Mouse (Mus musculus) spleen, adult 12 weeks (tissue): Measurements from ENCODE around the gene Ptgir.

Source experiments
- DNase-seq: peaks from one replicate; pipeline ENCODE4 v3.0.0; 2022; ENCODE audit warnings: low spot score

Ptgir gene

GRCm38 (mm10) chr7:16891641-16892351 lies 14.5 kb upstream of the Ptgir start, which contains the start of gene Gng8:
Gene Gng8 (plus strand): TSS chr7:16891786.
- peak; percentile 74 for DNase-seq

DNA sequence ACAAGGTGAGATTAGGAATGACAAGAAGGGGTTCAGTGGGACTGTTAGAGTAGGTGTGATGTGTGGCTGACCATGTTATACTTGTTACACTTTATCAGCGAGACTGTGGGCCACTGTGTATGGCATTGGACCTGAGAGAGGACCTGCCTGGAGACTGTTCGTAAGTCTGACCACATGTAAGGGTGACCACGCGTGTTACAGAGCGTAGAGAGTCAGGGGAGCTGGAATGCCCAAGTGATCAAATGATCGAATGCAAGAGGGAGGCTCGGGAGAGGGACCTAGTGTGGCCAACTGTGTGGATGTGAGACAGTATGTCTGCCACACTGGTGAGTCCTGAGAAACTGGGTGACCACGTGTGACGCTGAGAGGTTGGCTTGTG lies 13.9 kb upstream of the Ptgir start:
- no peak for DNase-seq

DNA sequence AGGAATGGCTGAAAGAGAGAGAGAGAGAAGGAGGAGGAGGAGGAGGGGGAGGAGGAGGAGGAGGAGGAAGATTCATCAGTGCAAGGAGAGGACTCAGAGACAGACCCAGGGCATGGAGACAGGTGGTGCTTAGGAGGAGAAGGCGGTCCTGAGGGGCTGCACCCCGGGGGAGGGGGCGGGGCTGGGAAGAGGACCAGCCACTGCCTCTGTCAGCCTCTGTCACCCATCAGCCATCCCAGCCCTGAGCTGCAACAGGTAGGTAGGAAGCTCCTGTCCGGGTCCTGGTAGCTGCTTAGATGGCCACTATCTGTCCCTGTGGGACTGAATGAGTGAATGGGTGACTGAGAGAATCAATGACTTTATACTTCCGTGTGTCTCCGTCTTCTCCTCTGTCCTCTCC lies 12.7 kb upstream of the Ptgir start:
- DNase-seq, result no peak

DNA sequence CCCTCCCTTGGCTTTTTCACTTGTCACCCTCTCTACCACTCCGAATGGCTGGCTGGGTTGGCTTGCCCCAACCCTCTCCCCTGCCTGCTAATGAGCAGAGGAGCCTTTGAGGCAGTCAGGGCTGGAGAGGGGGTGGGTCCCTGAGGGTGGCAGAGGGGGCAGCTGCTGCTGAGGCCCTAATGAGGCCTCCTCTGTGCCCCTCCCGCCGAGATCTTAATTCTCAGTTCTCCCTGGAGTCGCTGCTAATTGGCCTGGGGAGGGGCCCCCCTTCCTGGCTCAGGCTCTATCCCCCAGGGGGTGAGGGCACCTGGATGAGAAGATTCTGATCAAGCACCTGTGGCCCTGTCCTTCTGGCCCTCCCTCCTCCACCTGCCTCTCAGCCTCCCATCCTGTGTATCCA lies 12.0 kb upstream of the Ptgir start:
- no peak for DNase-seq

- no peak for DNase-seq
These were observed 11.3 kb upstream of the Ptgir start for GRCm38 (mm10) chr7:16895000-16895399.

- no peak for DNase-seq
These were observed 10.8 kb upstream of the Ptgir start for GRCm38 (mm10) chr7:16895511-16895910.

DNA sequence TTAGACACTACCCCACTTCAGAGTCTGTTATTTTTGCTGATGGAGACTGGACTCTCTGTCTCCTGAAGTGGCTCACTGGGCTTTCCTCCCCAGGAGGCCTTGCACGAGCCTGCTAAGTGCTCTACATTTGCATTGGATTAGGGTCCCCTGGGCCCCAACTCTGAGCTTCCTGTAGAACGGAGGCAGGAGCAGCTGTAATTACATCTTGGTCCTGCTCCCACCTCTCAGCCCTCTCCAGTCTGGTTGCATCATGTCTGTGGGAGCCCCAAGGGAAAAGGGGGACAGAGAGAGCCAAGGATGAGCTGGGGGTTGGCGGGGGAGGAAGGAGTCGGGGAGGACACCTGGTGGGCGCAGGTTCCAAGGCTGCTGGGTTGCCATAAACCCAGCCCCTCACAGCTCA lies 5.8 kb upstream of the Ptgir start:
- no peak for DNase-seq

DNA sequence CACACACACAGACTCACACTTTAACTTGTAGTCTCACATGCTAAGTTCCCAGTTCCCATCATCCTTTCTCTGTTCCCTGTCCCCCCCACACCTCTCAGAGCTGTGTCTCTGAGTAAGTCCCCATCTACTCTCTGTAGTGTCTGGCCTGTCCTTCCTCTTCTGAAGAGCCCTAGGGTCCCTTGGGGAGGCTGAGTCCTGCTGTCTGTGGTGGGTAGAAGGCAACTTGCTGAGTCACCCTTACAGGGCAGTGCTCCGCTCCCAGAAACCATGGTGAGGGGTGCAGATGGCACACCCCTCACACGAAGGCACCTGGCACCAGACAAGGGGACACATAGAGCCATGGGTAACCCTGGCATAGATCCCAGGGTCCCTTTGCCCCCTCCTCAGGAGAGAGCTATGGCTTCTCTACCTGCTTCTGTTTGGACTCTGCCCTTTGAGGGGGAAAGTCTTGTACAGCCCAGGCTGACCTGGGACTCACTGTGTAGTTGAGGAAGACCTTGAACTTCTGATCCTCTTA lies 2.8 kb upstream of the Ptgir start:
- no peak for DNase-seq

DNA sequence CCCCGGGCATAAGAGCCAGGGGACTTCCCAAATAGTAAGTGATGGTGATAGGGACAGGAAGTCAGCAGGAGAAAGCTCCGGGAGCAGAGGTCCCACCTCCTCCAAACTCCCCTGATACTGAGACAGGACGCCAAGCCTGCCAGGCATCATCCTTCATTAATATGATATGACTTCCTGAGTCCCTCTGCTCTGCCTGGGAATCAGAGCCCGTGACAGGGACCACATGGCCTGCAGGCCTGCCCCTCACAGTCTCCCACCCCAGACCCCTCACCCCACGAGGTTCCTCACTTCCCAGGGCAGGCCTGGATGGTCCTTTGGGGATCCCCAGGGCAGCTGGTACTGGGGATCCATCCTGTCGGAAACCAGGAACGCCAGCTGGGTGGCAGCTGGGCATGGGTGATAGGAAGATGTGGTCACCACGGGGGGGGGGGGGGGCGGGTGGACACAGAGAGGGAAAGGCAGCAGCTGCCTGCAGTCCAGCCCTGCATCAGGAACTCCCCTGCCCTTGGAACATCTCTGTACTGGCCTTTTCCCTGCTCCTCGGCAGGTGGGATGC lies 2.1 kb upstream of the Ptgir start:
- no peak for DNase-seq

DNA sequence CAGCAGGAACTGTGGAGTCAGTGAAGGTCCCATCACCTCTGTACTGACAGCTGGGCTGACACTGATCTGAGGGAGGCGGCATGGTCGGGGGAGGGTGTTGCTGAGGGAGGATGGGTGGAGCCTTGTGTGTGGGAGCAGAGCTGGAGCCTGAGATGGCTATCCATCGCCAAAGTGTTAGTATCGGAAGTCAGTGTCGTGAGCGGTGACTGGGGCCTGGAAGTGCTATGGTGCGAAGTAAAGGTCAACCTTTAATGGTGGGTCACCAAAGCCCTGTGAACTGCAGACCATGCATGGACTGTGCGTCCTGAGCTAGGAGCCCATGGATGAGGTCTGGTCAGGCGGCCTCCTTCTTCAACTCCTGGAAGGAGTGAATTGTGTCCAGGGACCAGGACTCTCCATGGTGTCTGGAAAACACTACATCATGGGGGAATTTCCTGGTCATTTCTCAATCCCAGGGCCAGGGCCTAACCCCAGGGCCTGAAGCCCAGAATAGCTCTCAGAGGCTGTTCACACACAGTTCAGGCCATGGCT lies 734 bp upstream of the Ptgir start:
- DNase-seq, result no peak

DNA sequence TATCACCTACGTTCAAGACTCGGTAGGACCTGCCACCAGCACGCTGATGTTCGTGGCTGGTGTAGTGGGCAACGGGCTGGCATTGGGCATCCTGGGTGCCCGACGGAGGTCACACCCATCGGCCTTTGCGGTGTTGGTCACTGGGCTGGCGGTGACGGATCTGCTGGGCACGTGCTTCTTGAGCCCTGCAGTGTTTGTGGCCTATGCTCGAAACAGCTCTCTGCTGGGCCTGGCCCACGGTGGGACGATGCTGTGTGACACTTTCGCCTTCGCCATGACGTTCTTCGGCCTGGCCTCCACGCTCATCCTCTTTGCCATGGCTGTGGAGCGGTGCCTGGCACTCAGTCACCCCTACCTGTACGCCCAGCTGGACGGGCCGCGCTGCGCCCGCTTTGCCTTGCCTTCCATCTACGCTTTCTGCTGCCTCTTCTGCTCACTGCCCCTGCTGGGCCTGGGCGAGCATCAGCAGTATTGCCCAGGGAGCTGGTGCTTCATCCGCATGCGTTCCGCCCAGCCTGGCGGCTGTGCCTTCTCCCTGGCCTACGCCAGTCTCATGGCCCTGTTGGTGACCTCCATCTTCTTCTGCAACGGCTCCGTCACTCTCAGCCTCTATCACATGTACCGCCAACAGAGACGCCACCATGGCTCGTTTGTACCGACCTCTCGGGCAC lies 734 bp downstream of the Ptgir start:
- DNase-seq, result no peak

GRCm38 (mm10) chr7:16907842-16908241 lies 1.6 kb downstream of the Ptgir start:
- no peak for DNase-seq

DNA sequence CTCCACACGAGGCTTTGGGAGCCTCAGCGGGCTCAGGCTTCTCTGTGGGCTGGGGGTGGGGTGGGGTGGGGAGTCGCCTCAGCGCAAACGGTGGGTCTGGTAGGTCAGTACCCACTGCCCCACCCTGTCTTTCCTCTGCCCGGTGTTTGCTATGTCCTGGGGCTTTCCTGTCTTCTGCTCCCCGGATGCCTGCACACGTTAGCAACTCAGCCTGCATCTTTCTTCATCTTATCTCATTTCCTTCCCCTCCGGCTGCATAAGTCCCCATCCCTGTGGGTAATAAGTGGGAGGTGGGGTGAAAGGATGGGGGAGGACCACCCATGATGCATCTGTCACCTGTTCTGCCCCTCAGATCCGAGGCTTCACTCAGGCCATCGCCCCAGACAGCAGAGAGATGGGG lies 2.1 kb downstream of the Ptgir start:
- DNase-seq, result no peak

- DNase-seq, result no peak
These were observed 2.6 kb downstream of the Ptgir start for GRCm38 (mm10) chr7:16908859-16909258.

DNA sequence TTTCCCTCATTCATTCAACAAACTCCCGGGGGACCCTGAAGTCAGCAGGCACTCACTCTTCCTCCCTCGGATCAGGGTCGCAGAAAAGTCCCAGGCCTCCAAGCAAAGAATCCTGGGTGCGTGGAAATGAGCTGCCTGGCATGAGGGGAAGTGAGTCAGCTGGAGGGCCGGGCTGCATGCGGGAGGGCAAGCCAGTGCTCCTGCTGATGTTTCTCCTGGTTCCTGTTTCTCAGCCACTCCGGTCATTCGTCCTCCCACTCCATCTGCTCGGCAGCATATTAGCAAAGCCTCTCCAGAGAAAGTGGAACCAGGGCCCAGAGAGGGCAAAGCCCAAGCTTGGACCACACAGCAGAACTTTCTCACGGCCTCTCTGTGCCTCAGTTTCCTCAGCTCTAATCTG lies 3.6 kb downstream of the Ptgir start:
- no peak for DNase-seq

DNA sequence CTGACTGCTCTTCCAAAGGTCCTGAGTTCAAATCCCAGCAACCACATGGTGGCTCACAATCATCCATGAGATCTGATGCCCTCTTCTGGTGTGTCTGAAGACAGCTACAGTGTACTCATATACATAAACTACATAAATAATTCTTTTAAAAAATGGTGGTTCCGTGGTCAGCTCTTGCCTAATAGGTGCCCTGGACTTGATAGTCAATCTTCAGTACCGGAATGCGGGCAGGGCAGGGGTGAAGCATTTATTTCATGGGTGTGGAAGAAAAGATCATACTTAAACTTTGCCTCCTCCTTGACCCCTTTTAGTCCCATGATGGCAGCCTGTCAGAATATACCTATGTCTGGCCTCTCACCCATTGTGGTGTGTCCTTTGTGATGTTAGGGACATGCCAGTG lies 5.6 kb downstream of the Ptgir start:
- DNase-seq, result no peak

DNA sequence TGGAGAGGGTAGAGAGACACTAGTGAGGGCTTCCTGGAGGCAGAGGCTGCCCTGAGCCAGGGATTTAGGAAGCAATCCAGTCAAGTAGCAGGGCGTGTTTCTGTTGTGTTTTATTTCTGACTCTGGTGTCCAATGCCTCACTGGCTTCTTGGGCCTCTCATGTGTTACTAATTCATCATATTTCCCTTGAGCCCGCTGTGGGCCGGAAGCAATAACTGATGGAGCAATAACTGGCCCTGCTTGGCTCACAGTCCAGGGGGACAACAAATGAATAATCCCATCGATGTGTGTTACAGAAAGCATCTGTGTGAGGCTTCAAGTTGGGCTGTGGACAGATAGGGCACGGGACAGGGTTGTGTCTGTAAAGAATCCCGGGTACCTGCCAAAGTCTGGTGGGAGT lies 6.1 kb downstream of the Ptgir start:
- DNase-seq, result no peak

- DNase-seq, result peak; percentile 51
These were observed 7.6 kb downstream of the Ptgir start for GRCm38 (mm10) chr7:16913806-16914452.

GRCm38 (mm10) chr7:16914453-16915343 lies 8.4 kb downstream of the Ptgir start:
- DNase-seq, result no peak

DNA sequence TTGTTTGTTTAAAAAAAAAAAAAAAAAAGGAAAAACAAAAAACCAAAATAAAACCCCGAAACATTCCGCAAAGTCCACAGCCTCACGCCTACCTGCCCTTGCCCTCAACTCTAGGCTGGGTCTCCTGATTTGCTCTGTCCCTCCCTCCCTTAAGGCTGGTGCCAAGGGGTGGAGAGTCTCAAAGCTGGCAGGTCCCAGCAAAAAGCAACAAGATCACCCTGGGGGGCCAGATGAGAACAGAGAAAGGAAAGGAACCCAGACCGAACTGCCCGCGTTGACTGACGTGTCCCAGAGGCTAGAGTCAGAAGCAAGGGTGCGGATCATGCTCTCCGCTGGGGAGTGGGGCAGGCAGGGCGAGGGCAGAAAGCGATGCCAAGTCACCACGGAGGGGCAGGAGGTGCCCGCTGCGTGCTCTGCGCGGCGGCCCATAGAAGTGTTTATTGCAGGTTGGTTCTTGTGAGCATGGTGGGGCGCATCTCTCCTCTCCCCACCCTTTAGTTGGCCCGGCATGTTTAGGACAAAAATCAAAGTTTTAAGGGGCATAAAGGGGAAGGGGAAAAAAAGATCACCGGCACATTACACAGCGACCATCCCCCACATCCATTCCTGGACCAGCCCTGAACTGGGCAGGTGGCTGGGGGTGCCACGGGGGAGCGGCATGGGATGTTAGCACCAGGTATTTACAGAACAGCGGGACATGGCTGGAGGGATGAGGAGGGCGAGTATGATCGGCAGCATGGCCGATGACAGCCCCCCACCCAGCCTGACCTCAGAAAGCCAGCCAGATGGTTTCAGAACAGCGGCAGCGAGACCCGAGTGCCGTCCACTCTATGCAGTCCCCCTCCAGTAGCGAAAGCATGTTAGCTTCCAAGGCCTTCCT lies 9.4 kb downstream of the Ptgir start:
- no peak for DNase-seq
